Mouse (Mus musculus) CD4-positive, CD25-positive, alpha-beta regulatory T cell, adult 4 months (primary cell): ENCODE measurements around the gene Lsmem1. TPM values are rescaled to one million over a fixed set of nuclear protein-coding genes. Genes with fewer than 3 reads are reported as not detected.

ENCODE experiments used
- ATAC-seq: one replicate; pipeline ENCODE4 v1.8.0; 2017
- polyA plus RNA-seq, 2 experiments: library from polyadenylated mRNA; unstranded; fragments of 100-300 nt; shearing (Covaris generic); gene quantifications; one replicate each; pipeline ENCODE4 v1.2.1; 2017

Gene Lsmem1
- polyA plus RNA-seq, 2 experiments from 2014 or later, result not detected

GRCm38 (mm10) chr12:40134529-40134928, 64.8 kb downstream of the Lsmem1 start:
- peak; percentile 60 for ATAC-seq

- peak; percentile 57 for ATAC-seq
Measured at GRCm38 (mm10) chr12:40133573-40134271, 65.6 kb downstream of the Lsmem1 start, which contains the start of gene Scin. TSS of gene Scin (minus strand) at chr12:40134228.

GRCm38 (mm10) chr12:40133194-40133572, 66.1 kb downstream of the Lsmem1 start:
- ATAC-seq, result peak; percentile 6

Other genes starting within 250 kb of the Lsmem1 start
- gene Arl4a, start 161.5 kb downstream of the Lsmem1 start, polyA plus RNA-seq, result 10 to 100 TPM; 89.4 to 99.4 TPM
- 1 to 10 TPM; 1.0 to 4.1 TPM for gene Scin, start 65.3 kb downstream of the Lsmem1 start, polyA plus RNA-seq
- gene Ifrd1, start 49.0 kb upstream of the Lsmem1 start, polyA plus RNA-seq, result 10 to 100 TPM; 46.7 to 49.4 TPM
- 10 to 100 TPM; 39.8 to 40.1 TPM for gene Zfp277, start 246.4 kb upstream of the Lsmem1 start, polyA plus RNA-seq
- 1 to 10 TPM in 1 of 2 experiments, under 1 TPM in 1; 0.90 to 1.7 TPM for gene Dock4, start 246.5 kb upstream of the Lsmem1 start, polyA plus RNA-seq